Mouse (Mus musculus) skeletal muscle tissue, adult 2 months (tissue): ENCODE data around the gene Slc38a10.

Source experiments
- DNase-seq: peaks from one replicate; pipeline ENCODE4 v3.0.0-alpha.2; 2012; ENCODE audit warnings: low read depth, low spot score

Gene Slc38a10

GRCm38 (mm10) chr11:120151113-120151494, at the start of gene Slc38a10:
Slc38a10 (minus strand) TSS chr11:120151346.
- DNase-seq, result peak; percentile 99

- DNase-seq, result no peak
Measured at GRCm38 (mm10) chr11:120200621-120201020, 49.5 kb upstream of the Slc38a10 start.

GRCm38 (mm10) chr11:120199766-120200165, 48.6 kb upstream of the Slc38a10 start:
- DNase-seq, result no peak

DNA sequence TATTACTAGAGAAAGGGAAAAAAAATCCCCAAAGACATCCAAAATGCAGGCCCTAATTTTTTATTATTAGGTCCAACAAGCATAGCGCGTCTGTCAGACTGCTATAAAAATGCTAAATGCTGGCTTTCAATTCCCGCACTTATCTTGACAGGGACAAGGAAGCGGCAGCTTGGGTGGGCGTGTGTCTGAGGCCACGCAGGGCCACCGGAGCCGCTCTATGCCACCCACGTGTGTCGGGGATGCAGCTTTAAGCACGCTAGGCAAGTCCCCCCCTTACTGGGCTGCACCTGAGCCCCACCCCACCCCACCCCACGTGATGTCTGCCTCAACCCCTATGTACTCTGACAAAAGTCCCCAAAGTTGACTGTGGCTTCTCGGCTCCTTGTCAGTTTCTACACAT, 47.7 kb upstream of the Slc38a10 start:
- DNase-seq, result no peak

DNA sequence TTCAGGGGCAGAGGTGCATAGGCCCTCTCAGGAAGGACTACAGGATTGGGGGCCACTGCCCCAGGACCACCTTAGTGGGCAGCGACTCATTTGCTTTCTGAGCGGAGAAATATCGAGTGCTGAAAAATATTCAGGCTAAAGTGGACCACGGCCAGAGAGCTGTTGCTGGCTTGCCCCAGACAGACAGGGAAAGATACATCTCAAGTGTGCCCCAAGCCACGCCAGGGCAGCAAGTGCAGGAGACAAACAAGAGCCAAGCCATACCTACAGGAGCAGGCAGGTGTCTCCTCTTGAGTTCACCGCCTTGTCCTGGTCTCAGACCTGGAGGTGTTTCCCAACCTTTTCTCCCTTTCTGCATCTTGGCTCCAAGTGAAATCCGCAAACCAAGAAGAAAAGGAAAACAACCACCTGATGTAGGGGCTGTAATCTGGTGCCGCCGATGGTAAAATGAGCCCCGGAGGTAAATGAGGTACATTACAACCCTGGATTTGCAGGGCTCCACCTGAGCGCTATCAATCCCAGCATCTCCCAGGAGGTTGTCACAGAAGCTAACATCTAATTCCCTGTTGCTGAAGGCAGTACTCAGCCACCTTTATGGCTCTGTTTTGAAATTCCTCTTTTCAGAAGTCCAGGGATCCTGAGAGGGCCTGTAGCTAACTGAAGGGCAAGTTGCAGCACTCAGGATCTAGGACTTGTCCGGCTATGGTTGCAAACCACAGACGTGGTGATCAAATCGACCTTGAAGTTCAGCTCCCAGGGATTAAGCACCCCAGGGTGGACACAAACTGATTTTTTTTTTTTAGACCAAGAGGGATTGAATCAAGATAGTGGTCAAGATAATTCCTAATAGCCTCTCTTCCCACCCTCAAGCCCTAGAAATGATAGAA, 39.6 kb upstream of the Slc38a10 start:
- no peak for DNase-seq

- DNase-seq, result peak; percentile 97
Measured at GRCm38 (mm10) chr11:120189459-120190312, 38.5 kb upstream of the Slc38a10 start.

DNA sequence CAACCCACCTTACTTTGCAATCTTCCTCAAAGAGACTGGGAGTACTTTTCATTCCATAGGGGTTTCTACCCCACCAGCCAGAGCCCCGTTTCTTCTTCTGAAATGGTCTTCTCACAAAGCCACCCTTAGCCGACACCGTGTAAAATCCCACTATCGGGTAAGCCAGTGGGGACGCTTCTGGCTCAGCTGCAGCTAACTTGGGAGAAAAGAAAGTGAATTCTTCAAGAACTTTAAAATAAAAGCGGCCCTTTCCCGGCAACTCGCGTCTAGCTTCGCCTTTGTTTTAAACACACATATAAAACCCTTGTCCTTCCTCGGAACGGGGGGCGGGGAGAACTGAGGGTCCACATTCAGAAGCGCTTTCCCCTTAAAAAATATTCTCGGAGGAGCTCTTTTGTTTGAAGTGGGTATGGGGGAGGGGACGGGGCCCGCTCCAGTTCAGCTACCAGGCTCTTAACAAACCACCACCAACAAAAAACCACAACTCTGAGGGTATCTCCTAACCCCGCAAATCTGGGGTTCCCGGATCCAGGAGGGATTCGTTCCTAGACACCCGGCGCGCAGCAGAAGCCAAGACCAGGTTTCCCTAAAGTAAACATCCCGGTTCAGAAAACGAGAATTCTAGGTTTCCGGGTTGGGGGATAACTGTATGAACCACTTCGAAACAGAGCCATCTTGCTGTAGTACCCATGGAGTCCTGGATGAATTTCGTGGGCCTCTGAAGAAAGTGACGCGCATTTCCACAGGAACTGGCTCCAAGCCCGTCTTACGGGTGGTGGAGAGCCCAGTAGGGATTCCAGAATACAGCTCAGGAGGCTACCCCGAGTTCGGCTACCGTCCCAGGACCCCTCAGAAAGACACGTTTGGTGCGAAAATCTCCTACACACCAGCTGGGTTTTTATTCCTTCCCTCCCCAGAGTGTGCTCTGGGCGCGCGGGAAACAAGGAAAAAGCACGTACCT, 37.6 kb upstream of the Slc38a10 start:
- no peak for DNase-seq

DNA sequence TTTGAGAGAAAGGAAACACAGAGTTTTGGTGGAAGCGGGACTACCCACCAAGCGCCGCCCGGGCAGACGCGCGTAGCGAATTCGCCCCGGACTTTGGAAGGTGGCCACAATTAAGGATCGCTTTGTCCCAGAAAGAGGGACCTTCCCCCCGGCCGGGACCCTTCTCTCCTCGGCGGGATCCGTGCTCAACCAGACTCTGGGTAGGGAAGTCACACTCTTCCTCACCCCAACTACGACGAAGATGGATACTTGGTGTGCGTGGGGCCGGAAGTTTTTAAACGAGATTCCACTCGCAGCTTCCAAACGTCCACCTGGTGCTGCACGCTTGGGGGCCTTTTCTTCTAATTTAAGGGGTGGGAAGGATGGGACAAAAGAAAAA, 36.9 kb upstream of the Slc38a10 start:
- no peak for DNase-seq

- no peak for DNase-seq
Measured at GRCm38 (mm10) chr11:120187236-120188101, 36.3 kb upstream of the Slc38a10 start.

- no peak for DNase-seq
Measured at GRCm38 (mm10) chr11:120186821-120187235, 35.7 kb upstream of the Slc38a10 start.

GRCm38 (mm10) chr11:120186145-120186740, 35.1 kb upstream of the Slc38a10 start:
- DNase-seq, result no peak

- no peak for DNase-seq
Measured at GRCm38 (mm10) chr11:120185316-120186141, 34.4 kb upstream of the Slc38a10 start.

GRCm38 (mm10) chr11:120184371-120185315, 33.5 kb upstream of the Slc38a10 start:
- DNase-seq, result peak; percentile 60

DNA sequence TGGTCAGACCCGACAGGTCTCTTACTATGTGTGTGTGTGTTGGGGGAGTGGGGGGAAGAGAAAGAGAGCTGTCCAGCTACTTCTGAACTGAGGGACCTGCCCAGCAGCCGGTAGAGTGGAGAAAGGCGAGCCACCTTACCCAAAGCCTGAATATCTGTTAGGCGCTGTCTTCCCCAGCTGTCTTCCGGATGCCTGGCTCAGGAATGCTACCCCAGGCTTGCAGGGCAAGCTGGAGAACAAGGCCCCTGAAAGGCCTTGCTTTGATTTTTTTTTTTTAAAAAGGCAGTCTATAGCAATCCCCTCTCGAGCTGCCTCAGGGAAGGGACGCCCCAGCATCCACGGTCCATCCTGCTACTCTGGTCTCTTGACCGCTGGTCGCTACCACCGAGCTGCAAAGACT, 32.6 kb upstream of the Slc38a10 start:
- DNase-seq, result no peak

DNA sequence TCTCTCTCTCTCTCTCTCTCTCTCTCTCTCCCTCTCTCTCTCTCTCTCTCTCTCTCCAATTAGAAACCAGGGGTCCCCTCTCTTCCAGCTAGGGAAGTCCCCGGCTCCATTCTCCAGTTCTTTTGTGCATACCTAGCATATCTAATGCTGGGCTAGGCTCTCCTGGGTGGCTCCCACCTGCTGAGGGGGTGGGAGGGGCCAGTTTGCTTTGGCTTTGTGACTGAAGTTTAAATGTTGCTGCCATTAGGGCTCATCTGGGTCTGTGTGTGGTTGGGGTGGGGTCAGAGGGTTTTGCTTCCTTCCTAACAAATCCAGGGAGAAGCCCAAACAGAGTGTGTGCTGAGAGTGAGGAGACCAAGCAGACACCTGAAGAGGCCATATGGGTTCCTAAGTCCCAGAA, 32.0 kb upstream of the Slc38a10 start:
- DNase-seq, result no peak

- no peak for DNase-seq
Measured at GRCm38 (mm10) chr11:120182396-120183030, 31.4 kb upstream of the Slc38a10 start.

DNA sequence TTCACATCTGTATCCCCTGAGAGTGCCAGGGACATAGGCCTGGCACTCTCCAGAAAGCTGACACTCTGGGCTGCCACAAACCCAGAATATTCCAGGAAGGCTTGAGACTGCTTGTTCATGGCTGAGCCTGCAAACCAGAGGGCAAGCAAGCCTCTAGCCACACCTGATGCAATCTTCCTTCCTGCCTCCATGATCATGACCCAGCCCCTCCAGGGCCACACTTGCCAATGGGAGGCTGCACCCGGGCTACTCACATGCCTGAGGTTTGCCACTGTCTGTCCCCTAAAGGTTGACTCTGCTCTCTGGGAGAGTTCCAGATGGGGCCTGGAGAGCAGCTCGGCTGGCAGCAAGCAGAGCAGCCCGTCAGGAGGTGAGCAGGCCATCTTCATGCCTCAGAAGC, 30.2 kb upstream of the Slc38a10 start:
- DNase-seq, result peak; percentile 53

DNA sequence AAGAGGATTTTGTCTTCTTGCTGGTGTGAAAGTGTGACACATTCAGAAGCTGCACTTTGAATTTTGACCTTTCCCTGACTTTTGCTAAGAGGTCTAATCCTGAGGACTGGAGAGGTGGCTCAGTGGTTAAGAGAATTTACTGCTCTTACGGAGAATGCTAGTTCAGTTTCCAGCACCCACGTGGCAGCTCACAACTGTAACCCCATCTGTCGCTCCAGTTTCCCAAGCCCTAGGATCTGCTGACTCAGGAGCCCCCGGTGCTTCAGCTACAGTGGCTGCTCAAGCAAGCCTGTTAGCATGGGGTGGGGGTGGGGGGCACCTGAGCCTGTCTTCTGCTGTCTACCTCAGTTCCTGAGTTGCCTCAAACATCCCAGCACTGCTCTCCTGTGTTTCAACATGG, 28.2 kb upstream of the Slc38a10 start:
- DNase-seq, result peak; percentile 80
